Mouse (Mus musculus): ENCODE data around the gene Kcna2.

Gene Kcna2

GRCm38 (mm10) chr3:107103041-107103440 is 2.1 kb downstream of the Kcna2 start:
- no peak for DNase-seq

GRCm38 (mm10) chr3:107103462-107103861 is 2.5 kb downstream of the Kcna2 start:
- no peak for DNase-seq

GRCm38 (mm10) chr3:107105986-107106385 is 5.0 kb downstream of the Kcna2 start:
- DNase-seq = peak; percentile 25

GRCm38 (mm10) chr3:107112498-107112897 is 11.6 kb downstream of the Kcna2 start:
- DNase-seq = no peak

- DNase-seq = no peak
These were observed 12.2 kb downstream of the Kcna2 start for GRCm38 (mm10) chr3:107112932-107113659.

GRCm38 (mm10) chr3:107113771-107114737 is 13.1 kb downstream of the Kcna2 start:
- peak; percentile 38 for DNase-seq

- DNase-seq = no peak
These were observed 14.0 kb downstream of the Kcna2 start for GRCm38 (mm10) chr3:107114941-107115340.

- no peak for DNase-seq
These were observed 14.8 kb downstream of the Kcna2 start for GRCm38 (mm10) chr3:107115746-107116145.

- DNase-seq = no peak
These were observed 19.1 kb downstream of the Kcna2 start for GRCm38 (mm10) chr3:107119864-107120564.

GRCm38 (mm10) chr3:107122306-107122705 is 21.4 kb downstream of the Kcna2 start:
- DNase-seq = no peak

GRCm38 (mm10) chr3:107127667-107128066 is 26.7 kb downstream of the Kcna2 start:
- no peak for DNase-seq

GRCm38 (mm10) chr3:107128421-107128820 is 27.5 kb downstream of the Kcna2 start:
- peak; percentile 65 for DNase-seq

- no peak for DNase-seq
These were observed 28.3 kb downstream of the Kcna2 start for GRCm38 (mm10) chr3:107129251-107129650.

GRCm38 (mm10) chr3:107130661-107131326 is 29.8 kb downstream of the Kcna2 start:
- DNase-seq = peak; percentile 58

GRCm38 (mm10) chr3:107131846-107132245 is 30.9 kb downstream of the Kcna2 start:
- DNase-seq = no peak

- DNase-seq = no peak
These were observed 31.7 kb downstream of the Kcna2 start for GRCm38 (mm10) chr3:107132651-107133050.

GRCm38 (mm10) chr3:107134457-107134856 is 33.5 kb downstream of the Kcna2 start:
- no peak for DNase-seq

- no peak for DNase-seq
These were observed 46.2 kb downstream of the Kcna2 start for GRCm38 (mm10) chr3:107147126-107147525.

- peak; percentile 56 for DNase-seq
These were observed 48.1 kb downstream of the Kcna2 start for GRCm38 (mm10) chr3:107149006-107149405.

- DNase-seq = no peak
These were observed 49.5 kb downstream of the Kcna2 start for GRCm38 (mm10) chr3:107150469-107150868.

GRCm38 (mm10) chr3:107150872-107151540 is 50.1 kb downstream of the Kcna2 start:
- no peak for DNase-seq

All from lung, postnatal 10 days (tissue).